Mouse (Mus musculus) fat pad, adult 2 months (tissue): ENCODE data around the gene Kat14.
A peak's percentile ranks its signal among the peaks of the same experiment; 100 is the strongest.

ENCODE experiments used
- DNase-seq: peaks from one replicate; pipeline ENCODE4 v3.0.0-alpha.2; 2011; ENCODE audit warnings: low read depth, low spot score; ENCODE audit errors: extremely low read depth

The Kat14 gene

GRCm38 (mm10) chr2:144381741-144382140, 13.0 kb downstream of the Kat14 start:
- no peak for DNase-seq

GRCm38 (mm10) chr2:144382624-144383138, 13.9 kb downstream of the Kat14 start:
- DNase-seq: no peak

- no peak for DNase-seq
These were observed 17.5 kb downstream of the Kat14 start for GRCm38 (mm10) chr2:144386296-144386695.

- DNase-seq: no peak
These were observed 19.6 kb downstream of the Kat14 start for GRCm38 (mm10) chr2:144388416-144388815.

- no peak for DNase-seq
These were observed 30.7 kb downstream of the Kat14 start for GRCm38 (mm10) chr2:144399531-144399930.

GRCm38 (mm10) chr2:144400659-144401058, 31.9 kb downstream of the Kat14 start:
- DNase-seq: no peak

GRCm38 (mm10) chr2:144409037-144409436, 40.3 kb downstream of the Kat14 start:
- peak; percentile 63 for DNase-seq

GRCm38 (mm10) chr2:144410603-144411002, 41.8 kb downstream of the Kat14 start:
- no peak for DNase-seq

DNA sequence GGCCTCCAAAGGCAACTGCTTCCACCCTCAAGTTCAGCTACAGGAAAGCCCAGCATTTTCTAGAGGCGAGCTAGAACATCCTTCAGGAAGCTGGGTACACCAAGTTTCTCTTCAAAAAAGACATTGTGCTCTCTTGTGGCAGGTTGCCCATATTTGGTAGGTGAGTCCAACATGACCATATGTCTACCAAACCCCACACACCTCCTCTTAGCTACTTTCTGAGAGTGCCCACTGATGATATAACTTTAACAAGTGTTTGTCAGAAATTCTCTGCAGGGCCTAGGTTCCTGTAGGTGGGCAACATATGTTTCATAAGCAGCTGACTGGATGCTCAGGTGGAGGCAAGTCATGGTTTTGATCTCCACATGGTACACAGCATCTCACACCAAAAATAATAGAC, 45.9 kb downstream of the Kat14 start:
- DNase-seq: no peak

GRCm38 (mm10) chr2:144416859-144417258, 48.1 kb downstream of the Kat14 start:
- DNase-seq: no peak

- DNase-seq: no peak
These were observed 49.3 kb downstream of the Kat14 start for GRCm38 (mm10) chr2:144418062-144418461.

DNA sequence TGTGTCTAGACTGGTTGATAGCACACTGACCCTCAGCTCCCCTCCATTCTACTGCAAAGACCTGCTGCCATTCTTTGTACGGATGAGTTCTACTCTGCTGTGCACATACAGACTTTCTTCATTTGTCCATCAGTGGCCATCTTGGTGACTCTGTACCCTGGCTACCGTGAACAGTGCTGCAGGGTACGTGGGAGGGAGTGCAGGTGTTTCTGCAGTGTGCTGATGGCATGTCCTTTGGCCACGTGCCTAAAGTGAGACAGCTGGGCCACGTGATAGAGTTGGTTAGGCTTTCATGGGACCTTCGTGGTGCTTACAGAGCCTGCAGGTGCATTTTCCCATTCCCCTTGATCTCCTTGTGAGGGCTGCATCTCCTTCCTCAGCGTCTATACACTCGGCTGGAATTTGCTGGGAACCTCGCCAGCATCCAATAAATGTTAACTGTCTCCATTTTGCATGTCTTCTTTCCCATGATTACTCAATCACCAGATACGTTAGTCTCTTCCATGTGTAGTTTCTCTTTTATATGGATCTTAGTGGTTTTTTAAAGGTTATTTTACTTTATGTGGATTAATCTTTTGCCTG, 53.4 kb downstream of the Kat14 start:
- DNase-seq: no peak

- no peak for DNase-seq
These were observed 57.0 kb downstream of the Kat14 start for GRCm38 (mm10) chr2:144425761-144426160.

DNA sequence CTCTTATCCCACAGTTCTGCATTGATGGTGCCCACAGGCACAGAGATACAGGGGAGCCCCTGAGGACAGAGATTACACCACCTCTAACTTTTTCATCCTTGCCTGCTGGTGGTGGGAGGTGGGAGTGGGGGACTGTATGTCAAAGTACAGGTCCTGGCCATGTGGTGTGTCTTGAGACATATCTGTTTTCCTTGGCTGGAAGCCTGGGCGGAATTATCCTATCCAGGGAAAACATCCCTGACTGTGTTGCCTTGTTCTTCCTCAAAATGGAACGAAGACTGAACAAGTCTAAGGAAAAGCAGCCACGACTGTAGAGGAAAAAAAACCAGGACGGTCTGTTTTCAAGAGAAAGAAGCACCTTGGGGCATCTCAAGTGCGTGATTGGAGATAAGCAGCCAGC, 59.1 kb downstream of the Kat14 start:
- DNase-seq: no peak

DNA sequence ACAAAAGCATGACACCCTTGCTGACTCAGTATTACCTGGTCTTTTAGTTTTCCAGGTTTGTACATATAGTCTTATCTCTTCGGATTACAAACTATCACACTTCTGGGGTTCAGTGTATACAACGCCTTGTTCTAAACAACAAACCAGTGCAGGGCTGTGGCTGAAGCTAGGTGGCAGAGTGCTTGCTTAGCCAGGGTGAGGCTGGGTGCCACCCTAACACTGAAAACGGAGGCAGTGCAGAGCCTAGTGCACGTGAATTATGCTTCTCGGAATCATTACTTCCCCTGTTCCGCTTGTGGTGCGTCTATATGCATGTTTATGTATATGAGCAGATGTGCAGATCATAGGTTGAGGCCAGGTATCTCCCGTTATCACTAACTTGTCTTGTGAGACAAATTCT, 59.9 kb downstream of the Kat14 start:
- no peak for DNase-seq

GRCm38 (mm10) chr2:144429171-144429570, 60.4 kb downstream of the Kat14 start:
- no peak for DNase-seq

GRCm38 (mm10) chr2:144431286-144431825, 62.6 kb downstream of the Kat14 start:
- no peak for DNase-seq

GRCm38 (mm10) chr2:144435679-144436078, 66.9 kb downstream of the Kat14 start:
- DNase-seq: no peak

GRCm38 (mm10) chr2:144438424-144438823, 69.6 kb downstream of the Kat14 start:
- no peak for DNase-seq

DNA sequence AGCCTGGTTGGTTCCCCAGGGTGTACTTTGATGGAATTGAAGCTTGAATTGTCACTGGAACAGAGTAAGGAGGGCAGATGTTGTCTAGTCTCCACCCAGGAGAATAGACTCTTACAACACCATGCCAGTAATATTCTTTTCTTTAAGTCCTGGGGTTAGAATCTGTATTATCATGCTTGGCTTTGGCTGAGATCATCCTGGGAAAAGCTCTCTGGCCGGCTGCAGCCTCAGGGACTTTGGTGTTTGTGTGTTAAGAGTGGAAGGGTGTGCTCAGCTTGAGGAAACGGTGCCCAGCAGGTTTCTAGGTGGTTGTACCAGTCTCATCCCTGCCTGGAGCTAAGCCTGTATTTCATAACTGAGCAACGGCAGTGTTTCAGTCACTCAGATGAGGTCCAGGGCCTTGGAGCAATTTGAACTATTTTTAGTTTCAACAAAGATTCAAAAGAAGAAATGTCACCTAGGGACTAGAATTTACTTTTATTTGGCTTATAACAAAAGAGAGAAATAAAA, 70.5 kb downstream of the Kat14 start:
- peak; percentile 92 for DNase-seq

DNA sequence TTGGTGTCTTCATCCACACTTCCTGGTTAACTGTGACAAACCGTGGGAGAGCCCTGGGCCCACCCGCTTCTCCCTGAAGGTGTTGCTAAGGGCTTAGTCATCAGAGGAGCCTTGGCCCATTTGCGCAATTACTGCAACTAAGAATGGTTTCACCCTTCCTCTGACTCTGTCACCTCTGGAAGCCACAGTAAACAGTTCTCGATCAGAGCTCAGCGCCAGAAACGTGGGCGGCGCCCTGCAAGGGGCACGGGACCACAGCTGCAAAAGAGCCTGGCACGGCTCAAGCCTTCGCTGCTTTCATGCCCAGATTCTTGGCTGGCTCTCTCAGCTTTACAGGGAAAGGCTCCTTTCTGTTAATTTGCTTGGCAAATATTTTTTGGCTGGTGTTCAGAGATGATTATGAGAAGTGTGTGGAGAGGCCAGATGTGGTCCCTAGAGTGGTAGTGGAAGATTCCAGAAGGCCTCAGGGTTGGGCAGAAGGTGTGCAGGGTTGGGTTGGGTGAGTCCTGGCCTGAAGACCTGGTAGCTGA, 72.7 kb downstream of the Kat14 start:
- peak; percentile 87 for DNase-seq

DNA sequence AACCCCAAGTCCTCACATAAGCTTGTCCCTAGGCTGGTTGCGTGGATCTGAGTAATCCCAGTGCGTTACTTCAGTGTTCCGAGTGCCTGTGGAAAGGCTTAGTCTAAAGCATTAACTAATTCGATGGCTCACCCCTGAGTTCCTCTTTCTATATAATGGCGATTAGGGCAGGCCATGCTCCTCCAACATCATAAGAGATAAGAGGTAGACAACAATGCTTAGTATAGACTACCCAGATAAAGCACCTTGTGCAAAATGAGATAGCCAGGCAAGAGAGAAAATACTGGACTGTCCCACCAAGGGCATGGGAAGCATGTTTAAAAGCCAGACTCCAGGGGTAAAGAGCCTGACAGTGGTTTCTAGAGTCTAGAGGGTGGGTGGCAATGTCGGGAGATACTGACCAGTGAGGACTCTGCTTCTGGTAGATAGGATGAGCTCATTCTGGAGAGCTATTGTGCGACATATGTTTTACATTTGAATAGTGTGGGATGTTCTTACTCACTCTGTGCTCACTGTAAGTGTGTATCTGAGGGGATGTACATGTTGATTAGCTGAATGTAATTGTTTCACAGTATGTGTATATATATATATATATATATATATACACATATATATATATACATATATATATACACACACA, 77.7 kb downstream of the Kat14 start:
- no peak for DNase-seq
